Mouse (Mus musculus) E14TG2a.4 (cell line): ENCODE measurements at regions not wholly inside any gene's neighbourhood (a gene's known extent, or its start where the extent isn't known, plus 50 kb on each side); places are given as distances from the start of the nearest gene placed in this dataset.

Source experiments
- CTCF ChIP-seq: conservative IDR thresholded peaks from 2 replicates; pipeline ENCODE4 v1.5.1; 2014; ENCODE audit warnings: low read length
- NANOG ChIP-seq: IDR thresholded peaks from 2 replicates; pipeline ENCODE4 v1.6.1; 2014; ENCODE audit warnings: borderline replicate concordance, low read length, mixed read lengths
- POU5F1 ChIP-seq: IDR thresholded peaks from 2 replicates; pipeline ENCODE4 v1.6.1; 2014; ENCODE audit warnings: low read length, borderline replicate concordance

DNA sequence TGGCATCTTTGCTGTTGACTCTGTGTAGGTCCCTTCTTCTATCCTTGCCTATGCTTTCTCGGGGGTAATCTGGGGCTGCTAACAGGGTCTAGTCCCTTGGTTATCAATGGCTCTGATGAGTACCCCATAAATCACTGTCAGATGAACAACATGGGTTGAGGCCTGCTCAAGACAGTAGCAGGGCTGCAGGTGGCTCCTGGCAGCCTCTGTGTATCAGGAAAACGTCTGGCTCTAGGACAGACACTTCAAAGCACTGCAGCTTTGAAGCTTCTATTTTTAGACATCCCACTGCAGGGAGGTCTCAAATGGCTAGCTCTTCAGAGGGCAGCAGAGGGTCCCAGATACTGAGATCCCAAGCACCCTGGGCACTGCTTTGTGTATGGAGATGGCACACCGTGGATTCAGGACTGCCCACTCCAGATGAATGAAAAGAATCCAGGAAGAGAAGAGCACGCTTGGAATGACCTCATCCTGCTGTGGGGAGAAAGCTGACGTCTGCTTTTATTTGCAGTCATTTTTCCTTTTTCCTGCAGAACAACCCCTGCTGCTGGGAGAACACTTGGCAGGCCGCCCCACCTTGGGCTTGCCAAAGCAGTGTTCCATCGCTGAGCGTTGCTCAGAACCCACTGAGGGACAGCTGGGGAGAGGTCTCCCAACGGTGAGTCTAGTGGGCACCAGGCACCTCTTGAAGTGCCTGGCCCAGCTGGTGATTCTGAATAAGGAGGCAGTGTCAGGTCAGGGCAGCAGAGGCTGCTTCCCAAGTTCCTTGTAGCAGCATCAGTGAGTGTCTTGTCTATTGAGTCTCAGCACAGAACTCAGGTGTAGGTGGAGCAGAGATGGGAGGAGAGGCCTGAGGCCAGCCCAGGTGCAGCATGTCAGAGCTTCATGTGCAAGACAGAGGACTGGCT lies 54.0 kb upstream of the Shh start:
- no peak for TF ChIP-seq CTCF
- no peak for TF ChIP-seq NANOG
- no peak for TF ChIP-seq POU5F1
